Mouse (Mus musculus): ENCODE data around the gene Cbarp.
"Not testable (repeated sequence)": the region's sequence is repeated elsewhere in the genome, so short reads cannot be mapped to it uniquely, and the experiment has no call there.

The Cbarp gene

GRCm38 (mm10) chr10:80170601-80171021, 30.0 kb upstream of the Cbarp start:
- no peak for DNase-seq (ENCODE audit: extremely low spot score, low read depth, low spot score)

DNA sequence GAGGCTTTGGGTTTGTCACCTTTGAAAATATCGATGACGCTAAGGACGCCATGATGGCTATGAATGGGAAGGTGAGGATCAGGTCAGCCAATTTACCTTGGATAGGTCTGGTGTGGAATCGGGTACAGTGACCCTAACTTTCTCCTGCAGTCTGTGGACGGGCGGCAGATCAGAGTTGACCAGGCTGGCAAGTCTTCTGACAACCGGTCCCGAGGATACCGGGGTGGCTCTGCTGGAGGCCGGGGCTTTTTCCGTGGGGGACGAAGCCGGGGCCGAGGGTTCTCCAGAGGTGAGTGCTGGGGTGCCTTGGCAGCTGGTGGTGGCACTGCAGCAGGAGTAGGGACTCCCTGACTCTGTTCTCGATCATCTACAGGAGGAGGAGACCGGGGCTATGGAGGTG, 29.4 kb upstream of the Cbarp start:
- no peak for DNase-seq (ENCODE audit: extremely low spot score, low read depth, low spot score)

DNA sequence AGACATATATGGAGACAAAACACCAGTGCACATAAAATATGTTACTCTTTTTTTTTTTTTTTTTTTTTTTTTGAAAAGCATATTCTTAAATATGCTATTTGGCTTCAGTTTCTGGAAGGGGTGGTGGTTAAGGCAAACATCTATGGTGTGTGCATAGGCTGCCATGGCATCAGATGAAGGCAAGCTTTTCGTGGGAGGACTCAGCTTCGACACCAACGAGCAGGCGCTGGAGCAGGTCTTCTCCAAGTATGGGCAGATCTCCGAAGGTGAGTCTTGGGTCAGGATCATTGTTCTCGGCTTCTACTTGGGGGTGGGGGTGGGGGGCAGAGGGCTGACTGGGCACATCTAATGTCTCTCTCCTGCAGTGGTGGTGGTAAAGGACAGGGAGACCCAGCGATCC, 29.0 kb upstream of the Cbarp start:
- no peak for DNase-seq (ENCODE audit: extremely low spot score, low read depth, low spot score)

DNA sequence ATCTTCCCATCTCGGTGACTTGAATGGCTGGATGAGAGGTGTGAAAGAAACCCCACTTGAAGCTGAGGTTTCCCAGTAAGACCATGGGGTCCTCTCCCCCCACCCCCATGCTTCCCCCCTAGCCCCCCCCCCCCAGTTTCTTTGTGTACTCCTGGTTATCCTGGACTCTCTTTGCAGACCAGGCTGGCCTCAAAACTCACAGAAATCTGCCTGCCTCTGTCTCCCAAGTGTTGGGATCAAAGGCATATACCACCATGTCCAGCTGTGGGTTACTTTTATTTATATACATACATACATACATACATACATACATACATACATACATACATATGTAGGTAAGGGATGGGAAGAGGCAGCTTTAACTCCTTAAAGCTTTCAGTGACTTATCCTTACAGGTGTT, 28.4 kb upstream of the Cbarp start:
- DNase-seq (ENCODE audit: extremely low spot score, low read depth, low spot score) = no peak

- DNase-seq (ENCODE audit: extremely low spot score, low read depth, low spot score) = no peak
These were observed 27.5 kb upstream of the Cbarp start for GRCm38 (mm10) chr10:80168038-80168661.

DNA sequence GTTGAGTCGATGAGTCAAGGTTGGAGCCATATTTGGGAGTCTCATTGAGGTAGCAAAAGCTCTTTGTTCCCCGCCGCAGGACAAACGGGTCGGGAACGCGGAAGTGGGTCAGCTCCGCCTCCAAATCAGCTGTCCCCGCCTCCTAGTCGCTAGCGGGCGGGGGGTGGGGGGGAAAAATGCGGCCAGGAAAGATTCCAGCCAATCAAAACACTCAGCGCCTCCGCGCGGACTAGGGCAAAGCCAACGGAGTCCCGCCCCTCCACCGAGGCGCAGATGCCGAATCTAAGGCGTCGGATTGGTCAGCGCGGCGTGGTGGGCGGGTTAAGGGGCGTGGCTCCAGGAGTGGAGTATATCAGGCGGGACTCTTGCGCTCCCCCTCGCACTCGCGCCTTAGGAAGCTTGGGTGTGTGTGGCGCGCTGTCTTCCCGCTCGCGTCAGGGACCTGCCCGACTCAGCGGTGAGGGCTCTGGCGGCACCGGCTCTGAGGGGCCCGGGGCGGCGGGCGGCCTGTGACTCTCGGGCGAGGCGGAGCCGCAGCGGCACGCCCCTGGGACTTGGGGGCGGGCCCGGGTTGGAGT, 26.9 kb upstream of the Cbarp start:
- peak; percentile 95 for DNase-seq (ENCODE audit: extremely low spot score, low read depth, low spot score)

GRCm38 (mm10) chr10:80166136-80166535, 25.5 kb upstream of the Cbarp start:
- DNase-seq (ENCODE audit: extremely low spot score, low read depth, low spot score) = not testable (repeated sequence)

- DNase-seq (ENCODE audit: extremely low spot score, low read depth, low spot score) = no peak
These were observed 24.9 kb upstream of the Cbarp start, which contains the start of gene Cirbp for GRCm38 (mm10) chr10:80165392-80166128. Gene Cirbp (plus strand): TSS chr10:80165985.

- no peak for DNase-seq (ENCODE audit: extremely low spot score, low read depth, low spot score)
These were observed 24.3 kb upstream of the Cbarp start for GRCm38 (mm10) chr10:80164998-80165344.

GRCm38 (mm10) chr10:80164161-80164997, 23.7 kb upstream of the Cbarp start:
- no peak for DNase-seq (ENCODE audit: extremely low spot score, low read depth, low spot score)

GRCm38 (mm10) chr10:80163721-80164120, 23.1 kb upstream of the Cbarp start:
- no peak for DNase-seq (ENCODE audit: extremely low spot score, low read depth, low spot score)

- DNase-seq (ENCODE audit: extremely low spot score, low read depth, low spot score) = no peak
These were observed 22.2 kb upstream of the Cbarp start for GRCm38 (mm10) chr10:80162716-80163299.

DNA sequence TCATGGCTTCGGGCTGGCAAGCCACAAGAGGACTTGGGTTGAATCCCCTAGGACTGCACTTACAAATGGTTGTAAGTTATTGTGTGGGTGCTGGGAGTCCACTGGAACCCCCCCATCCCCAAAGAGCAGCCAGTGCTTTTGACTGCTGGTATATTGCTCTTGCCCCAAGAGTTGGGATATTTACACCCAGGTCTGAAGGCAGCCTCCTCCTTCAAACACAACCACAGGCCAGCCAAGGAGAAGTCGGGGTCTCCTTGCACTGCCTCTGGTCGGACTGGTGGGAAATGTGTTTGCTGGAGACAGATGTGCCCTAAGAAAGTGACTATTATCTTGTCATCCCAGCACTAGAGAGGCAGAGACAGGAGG, 21.6 kb upstream of the Cbarp start:
- DNase-seq (ENCODE audit: extremely low spot score, low read depth, low spot score) = no peak

- no peak for DNase-seq (ENCODE audit: extremely low spot score, low read depth, low spot score)
These were observed 21.0 kb upstream of the Cbarp start for GRCm38 (mm10) chr10:80161522-80162242.

GRCm38 (mm10) chr10:80160455-80161371, 20.1 kb upstream of the Cbarp start:
- DNase-seq (ENCODE audit: extremely low spot score, low read depth, low spot score) = no peak

DNA sequence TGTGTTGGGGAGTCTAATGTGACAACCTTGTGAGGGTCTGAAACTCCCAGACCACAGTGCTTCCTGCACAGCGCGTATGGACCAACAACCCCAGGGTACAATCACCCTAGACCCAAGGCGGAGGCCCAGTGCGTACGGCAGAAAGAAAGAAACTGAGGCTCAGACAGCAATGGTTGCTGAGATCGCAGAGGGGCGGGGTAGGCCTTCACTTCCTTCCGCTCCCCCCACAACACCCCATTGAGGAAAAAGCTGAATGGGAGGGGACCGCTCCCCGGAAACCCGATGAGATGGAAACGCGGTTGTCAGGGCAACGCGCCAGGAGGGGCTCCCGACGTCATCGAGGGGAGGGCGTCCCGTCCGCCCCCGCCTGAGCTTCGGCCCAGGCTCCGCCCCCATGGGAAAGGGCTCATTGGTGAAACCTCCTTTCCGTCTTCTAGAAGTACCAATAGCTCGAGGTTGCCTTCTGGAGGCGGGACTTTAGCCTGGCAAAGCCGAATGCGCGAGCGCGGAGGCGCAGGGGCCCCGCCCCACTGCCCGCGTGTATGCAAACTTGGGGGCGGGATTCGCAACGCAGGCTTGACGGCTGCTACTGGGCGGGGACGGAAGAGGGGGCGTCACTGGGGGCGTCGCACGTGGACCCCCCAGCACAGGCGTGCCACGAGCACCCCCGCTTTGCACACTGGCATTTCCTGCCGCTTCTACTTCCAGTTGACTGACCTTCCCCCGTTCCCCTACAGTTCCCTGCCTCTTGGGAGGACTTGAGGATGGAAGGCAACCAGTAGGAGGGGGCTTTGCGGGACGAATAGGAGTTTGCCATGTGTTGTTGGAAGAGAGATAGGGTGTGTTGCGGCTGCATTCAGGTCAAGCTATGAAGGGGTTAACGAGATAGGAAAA, 19.2 kb upstream of the Cbarp start:
- DNase-seq (ENCODE audit: extremely low spot score, low read depth, low spot score) = peak; percentile 96

DNA sequence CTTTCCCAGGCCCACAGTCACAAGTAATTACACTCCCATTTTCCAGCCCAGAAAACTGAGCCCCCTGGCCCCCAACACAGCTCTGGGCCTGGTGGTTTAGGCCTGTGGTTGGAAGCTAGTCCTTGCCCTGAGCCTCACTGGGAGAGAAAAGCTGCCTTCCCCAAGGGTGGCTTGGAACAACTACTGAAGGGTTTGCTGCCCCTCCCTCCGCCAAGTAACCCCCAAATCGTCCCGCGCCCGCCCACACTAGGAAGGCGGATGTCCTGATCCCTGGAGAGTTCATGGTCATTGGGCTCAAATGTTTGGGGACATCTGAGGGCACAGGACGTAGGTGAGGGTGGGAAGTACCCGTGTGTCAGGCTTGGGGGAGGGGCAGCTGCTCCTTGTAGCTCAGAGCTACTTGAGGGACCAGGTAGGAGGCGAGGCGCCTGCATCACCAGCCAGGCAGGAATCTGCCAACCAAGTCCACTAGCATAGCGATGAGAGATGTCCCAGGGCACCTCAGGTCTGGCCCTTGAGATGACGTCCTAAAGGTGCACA, 18.5 kb upstream of the Cbarp start:
- no peak for DNase-seq (ENCODE audit: extremely low spot score, low read depth, low spot score)

DNA sequence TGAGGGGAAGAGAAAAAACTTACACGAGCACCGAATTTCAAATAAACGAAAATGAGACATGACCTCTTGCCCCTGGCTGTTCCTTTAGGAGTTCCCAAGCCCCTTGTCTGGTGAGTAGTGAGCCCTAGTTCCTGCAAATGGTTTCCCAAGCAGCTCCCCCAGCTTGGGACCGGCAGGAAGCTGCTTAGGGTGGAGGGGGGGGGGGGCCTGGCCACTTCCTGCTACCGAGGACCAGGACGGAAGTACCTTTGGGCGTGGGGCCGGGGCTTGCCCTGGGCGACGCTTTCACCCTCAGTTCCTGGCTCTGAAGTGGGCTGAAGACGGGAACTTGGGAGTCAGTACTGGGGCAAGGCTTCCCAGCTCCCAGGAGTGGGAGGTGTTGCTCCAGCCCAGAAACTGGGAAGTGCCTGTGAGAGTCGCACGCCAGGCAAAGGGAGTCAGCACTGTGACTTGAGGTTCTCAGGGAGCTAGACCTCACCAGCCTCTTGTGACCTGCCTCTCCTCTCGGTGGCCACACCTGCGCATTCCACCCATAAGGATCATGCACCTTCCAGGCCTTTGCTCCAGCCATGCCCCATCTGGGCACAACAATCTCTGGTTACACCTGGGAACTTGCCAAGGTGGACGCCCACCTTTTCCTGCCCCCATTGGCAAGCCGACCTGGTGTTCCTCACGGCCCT, 17.8 kb upstream of the Cbarp start:
- DNase-seq (ENCODE audit: extremely low spot score, low read depth, low spot score) = no peak

Data from hindlimb bud, embryonic 11.5 days (tissue).